18 mouse cellular contexts compared by ENCODE assay signal in genomic region chr14:26442534-26442933, GRCm38 (mm10).
A peak's percentile ranks its signal among the peaks of the same experiment; 100 is the strongest.
DNase-seq lines count a peak whose midpoint lies in the region; ATAC-seq and TF ChIP-seq lines count a peak whose summit lies in the region.
"Had no signal": no experiment of that assay in that cellular context is flagged by ENCODE, and none has a peak within 500 bp of the region (broad histone marks: within the 10 kb centered on the region; RNA-seq: fewer than 3 reads in every experiment).

No protein-coding gene starts in this region.

- H3K27me3 ChIP-seq in heart, embryonic 11.5 days (ENCODE audit: control insufficient read depth, insufficient read depth, low read length), result no peaks in the 10 kb centered on the region
- no peaks in the 10 kb centered on the region for H3K27me3 ChIP-seq in lung, embryonic 15.5 days
- no peaks in the 10 kb centered on the region for H3K27me3 ChIP-seq in heart, embryonic 13.5 days (replicated peaks)
- H3K27me3 ChIP-seq in small intestine, adult 2 months (ENCODE audit: control insufficient read depth, insufficient read depth, low read length), result no peaks in the 10 kb centered on the region
- no peaks in the 10 kb centered on the region for H3K27me3 ChIP-seq in hindbrain, embryonic 16.5 days (replicated peaks; ENCODE audit: control insufficient read depth, insufficient read depth, low read length)
- H3K27me3 ChIP-seq: liver, embryonic 13.5 days; megakaryocyte, embryonic 14.5 days had no signal

- no peak overlapping the region for H3K9ac ChIP-seq in heart, embryonic 11.5 days (ENCODE audit: low read depth, low read length)
- H3K9ac ChIP-seq in lung, embryonic 15.5 days, result no peak overlapping the region
- H3K9ac ChIP-seq in heart, embryonic 13.5 days, result peak overlapping the region; percentile 79
- H3K9ac ChIP-seq in hindbrain, embryonic 16.5 days (ENCODE audit: low read depth, low read length), result no peak overlapping the region
- H3K9ac ChIP-seq: liver, embryonic 13.5 days had no signal

- H3K4me2 ChIP-seq in heart, embryonic 11.5 days, result peak overlapping the region; percentile 42; the same call in 1 of the 2 replicates
- H3K4me2 ChIP-seq in lung, embryonic 15.5 days, result no peak overlapping the region
- peak overlapping the region; percentile 59 for H3K4me2 ChIP-seq in heart, embryonic 13.5 days
- H3K4me2 ChIP-seq in hindbrain, embryonic 16.5 days (ENCODE audit: low read length), result no peak overlapping the region
- H3K4me2 ChIP-seq: liver, embryonic 13.5 days had no signal

- peak overlapping the region; percentile 24 for H3K4me3 ChIP-seq in heart, embryonic 11.5 days (ENCODE audit: low read depth, low read length)
- H3K4me3 ChIP-seq in lung, embryonic 15.5 days, result no peak overlapping the region
- H3K4me3 ChIP-seq in heart, embryonic 13.5 days, result peak overlapping the region; percentile 52
- H3K4me3 ChIP-seq in small intestine, adult 2 months (ENCODE audit: low read depth, low read length), result no peak overlapping the region
- no peak overlapping the region for H3K4me3 ChIP-seq in hindbrain, embryonic 16.5 days (ENCODE audit: low read length)
- H3K4me3 ChIP-seq: left cerebral cortex, adult 2 months; liver, embryonic 13.5 days; megakaryocyte, embryonic 14.5 days had no signal

- H3K27ac ChIP-seq in heart, embryonic 11.5 days (ENCODE audit: low read depth, low read length), result peak overlapping the region; percentile 50
- H3K27ac ChIP-seq in lung, embryonic 15.5 days, result peak overlapping the region; percentile 52
- H3K27ac ChIP-seq in heart, embryonic 13.5 days (replicated peaks), result peak overlapping the region; percentile 91
- H3K27ac ChIP-seq in small intestine, adult 2 months (ENCODE audit: insufficient read depth, low read depth, low read length), result peak overlapping the region; percentile 50
- H3K27ac ChIP-seq in hindbrain, embryonic 16.5 days (ENCODE audit: low read depth, low read length), result no peak overlapping the region
- H3K27ac ChIP-seq: left cerebral cortex, adult 2 months; liver, embryonic 13.5 days had no signal

- no peak for TF ChIP-seq POLR2A in small intestine, adult 2 months (IDR thresholded peaks at IDR 0.05; ENCODE audit: low read depth, low read length)

- 50% methylated on average over 6 of the region's 6 CpGs for WGBS in heart, embryonic 11.5 days (ENCODE audit: insufficient replicate concordance)
- WGBS in lung, embryonic 15.5 days, result 72% methylated on average over 6 of the region's 6 CpGs
- WGBS in heart, embryonic 13.5 days, result 38% methylated on average over 6 of the region's 6 CpGs
- 70% methylated on average over 6 of the region's 6 CpGs for WGBS in small intestine, adult 2 months
- 78% methylated on average over 6 of the region's 6 CpGs for WGBS in hindbrain, embryonic 16.5 days

- TF ChIP-seq CTCF in small intestine, adult 2 months (IDR thresholded peaks at IDR 0.05; ENCODE audit: extremely low read depth, insufficient read length, insufficient replicate concordance, low read depth, low read length), result no peak

- no peak for ATAC-seq in heart, embryonic 11.5 days (replicated peaks; ENCODE audit: insufficient number of reproducible peaks, low FRiP score, low TSS enrichment)
- ATAC-seq in lung, embryonic 15.5 days (ENCODE audit: borderline replicate concordance, extremely low read depth, low FRiP score, low TSS enrichment), result no peak
- ATAC-seq in heart, embryonic 13.5 days (ENCODE audit: extremely low read depth, insufficient number of reproducible peaks, low FRiP score, low TSS enrichment), result no peak
- no peak for ATAC-seq in hindbrain, embryonic 16.5 days
- ATAC-seq: inflammation-experienced regulatory T-cells, adult 6 months had no signal

- no peaks in the 10 kb centered on the region for H3K36me3 ChIP-seq in heart, embryonic 11.5 days (ENCODE audit: control insufficient read depth, insufficient read depth, low read length)
- 0 out of 2 replicates have a peak, but pooled peaks cover 5% of the 10 kb centered on the region for H3K36me3 ChIP-seq in lung, embryonic 15.5 days
- peaks cover 22% of the 10 kb centered on the region for H3K36me3 ChIP-seq in heart, embryonic 13.5 days
- H3K36me3 ChIP-seq in small intestine, adult 2 months (ENCODE audit: control insufficient read depth, insufficient read depth, low read length), result peaks cover 11% of the 10 kb centered on the region
- 0 out of 2 replicates have a peak, but pooled peaks cover 2% of the 10 kb centered on the region for H3K36me3 ChIP-seq in hindbrain, embryonic 16.5 days (ENCODE audit: control insufficient read depth, insufficient read depth, low read length)
- H3K36me3 ChIP-seq: liver, embryonic 13.5 days had no signal

- no peaks in the 10 kb centered on the region for H3K9me3 ChIP-seq in heart, embryonic 11.5 days (replicated peaks; ENCODE audit: control insufficient read depth, low read length)
- H3K9me3 ChIP-seq in lung, embryonic 15.5 days, result no peaks in the 10 kb centered on the region
- H3K9me3 ChIP-seq in heart, embryonic 13.5 days, result no peaks in the 10 kb centered on the region
- H3K9me3 ChIP-seq in hindbrain, embryonic 16.5 days (ENCODE audit: control insufficient read depth, low read length), result no peaks in the 10 kb centered on the region
- H3K9me3 ChIP-seq: G1E; liver, embryonic 13.5 days; megakaryocyte, embryonic 14.5 days had no signal

- peaks cover 16% of the 10 kb centered on the region for H3K4me1 ChIP-seq in heart, embryonic 11.5 days (ENCODE audit: control insufficient read depth, insufficient read depth, low read length)
- H3K4me1 ChIP-seq in lung, embryonic 15.5 days, result no peaks in the 10 kb centered on the region
- H3K4me1 ChIP-seq in heart, embryonic 13.5 days, result peaks cover 49% of the 10 kb centered on the region
- H3K4me1 ChIP-seq in small intestine, adult 2 months (ENCODE audit: control insufficient read depth, insufficient read depth, insufficient read length, low read length), result peaks cover 9% of the 10 kb centered on the region; the same call in 1 of the 2 replicates
- H3K4me1 ChIP-seq in hindbrain, embryonic 16.5 days (ENCODE audit: control insufficient read depth, insufficient read depth, low read depth, low read length), result no peaks in the 10 kb centered on the region

- DNase-seq in heart, adult 8-10 months (ENCODE audit: low spot score), result no peak
- no peak for DNase-seq in lung, postnatal 14 days
- DNase-seq in layer of hippocampus, adult 11-12 months (ENCODE audit: low spot score), result no peak
- DNase-seq: adrenal gland, postnatal 36 days; cerebellum, postnatal 36 days; kidney, postnatal 4 days; liver, embryonic 13.5 days; right cerebral cortex, adult 18-20 months; thymus, postnatal 14 days had no signal

Comparison
In these comparisons a context has a peak if more than half of its experiments do, and no peak if none do; other contexts are left out.
1. H3K4me2 ChIP-seq: peak in heart, embryonic 11.5 days (single experiment) and heart, embryonic 13.5 days (single experiment); none in lung, embryonic 15.5 days (single experiment) and hindbrain, embryonic 16.5 days (single experiment).
2. H3K4me3 ChIP-seq: peak in heart, embryonic 11.5 days (single experiment) and heart, embryonic 13.5 days (single experiment); none in lung, embryonic 15.5 days (single experiment), small intestine, adult 2 months (single experiment) and hindbrain, embryonic 16.5 days (single experiment).